Mouse (Mus musculus) intestine, embryonic 15.5 days (tissue): ENCODE results near the gene Olfr1269. TPM values are rescaled to one million over a fixed set of nuclear protein-coding genes. Genes with fewer than 3 reads are reported as not detected.

Source experiments
- ATAC-seq: fragments of 200-750 bp; cut with Nextera tagmentation; 2 replicates; pipeline ENCODE4 v1.8.0; 2017; ENCODE audit warnings: moderate TSS enrichment, moderate library complexity
- H3K27ac ChIP-seq: fragments of 300-500 bp; sonication (generic); 2 replicates; pipeline ENCODE4 v1.5.1; 2015; ENCODE audit warnings: mild to moderate bottlenecking, inconsistent platforms
- H3K27me3 ChIP-seq: fragments of 300-500 bp; sonication (generic); replicated peaks from 2 replicates; pipeline ENCODE4 v1.6.1; 2015; ENCODE audit warnings: inconsistent platforms
- H3K36me3 ChIP-seq: fragments of 300-500 bp; sonication (generic); 2 replicates; pipeline ENCODE4 v1.6.1; 2015; ENCODE audit warnings: inconsistent platforms
- H3K4me1 ChIP-seq: fragments of 300-500 bp; sonication (generic); replicated peaks from 2 replicates; pipeline ENCODE4 v1.6.1; 2015; ENCODE audit warnings: inconsistent platforms
- H3K4me2 ChIP-seq: fragments of 300-500 bp; sonication (generic); replicated peaks from 2 replicates; pipeline ENCODE4 v1.6.1; 2015; ENCODE audit warnings: mild to moderate bottlenecking, inconsistent platforms
- H3K4me3 ChIP-seq: fragments of 300-500 bp; sonication (generic); replicated peaks from 2 replicates; pipeline ENCODE4 v1.5.1; 2015; ENCODE audit warnings: inconsistent platforms
- H3K9ac ChIP-seq: fragments of 300-500 bp; sonication (generic); 2 replicates; pipeline ENCODE4 v1.6.1; 2015; ENCODE audit warnings: inconsistent platforms
- H3K9me3 ChIP-seq: fragments of 300-500 bp; sonication (generic); 2 replicates; pipeline ENCODE4 v1.6.1; 2016; ENCODE audit warnings: inconsistent platforms
- WGBS: fragments of 180-500 bp; shearing (Covaris S2); methylation state at CpG from one replicate; pipeline ENCODE4 v1.1.7; 2015; 5-methylcytosine and 5-hydroxymethylcytosine counted together
- polyA plus RNA-seq: library from polyadenylated mRNA; unstranded; fragments of >200 nt; fragmentation: Nextera tagmentation; extraction: Ambion mirVana; gene quantifications from 2 replicates; pipeline ENCODE4 v1.2.1, GENCODE M21; 2015

Gene Olfr1269
- not detected in 2 replicates for polyA plus RNA-seq

DNA sequence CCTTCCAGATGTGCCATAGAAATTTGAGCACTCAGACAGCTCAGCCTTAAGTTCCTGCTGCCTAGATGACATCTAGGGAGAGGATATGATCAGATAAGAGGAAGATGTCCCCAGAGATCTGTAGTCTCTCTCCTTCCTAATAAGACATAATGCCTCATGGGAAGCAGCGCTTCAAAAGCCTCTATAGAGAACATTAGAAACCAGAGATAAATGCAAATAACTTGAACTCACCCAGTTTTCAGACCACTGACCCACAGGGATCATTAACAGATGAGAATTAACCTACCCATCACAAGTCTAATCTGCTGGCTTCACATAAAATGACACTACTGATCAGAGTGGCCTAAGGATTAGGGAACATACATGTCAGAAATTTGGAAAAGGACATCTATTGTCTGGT is at the start of gene Olfr1269:
Olfr1269 (minus strand) TSS at position 101 of the 400 bp plus-strand sequence.
- WGBS, result 98% methylated on average over 1 of the region's 1 CpGs
- H3K4me2 ChIP-seq, result no peak within 1 kb of the TSS
- H3K27ac ChIP-seq, result no peak within 1 kb of the TSS
- H3K4me3 ChIP-seq, result no peak within 1 kb of the TSS
- H3K27me3 ChIP-seq, result no peaks in the 10 kb centered on the region
- ATAC-seq, result no peak
- no peaks in the 10 kb centered on the region for H3K9me3 ChIP-seq
- H3K4me1 ChIP-seq, result no peaks in the 10 kb centered on the region
- H3K9ac ChIP-seq, result no peak within 1 kb of the TSS
- no peaks in the 10 kb centered on the region for H3K36me3 ChIP-seq

DNA sequence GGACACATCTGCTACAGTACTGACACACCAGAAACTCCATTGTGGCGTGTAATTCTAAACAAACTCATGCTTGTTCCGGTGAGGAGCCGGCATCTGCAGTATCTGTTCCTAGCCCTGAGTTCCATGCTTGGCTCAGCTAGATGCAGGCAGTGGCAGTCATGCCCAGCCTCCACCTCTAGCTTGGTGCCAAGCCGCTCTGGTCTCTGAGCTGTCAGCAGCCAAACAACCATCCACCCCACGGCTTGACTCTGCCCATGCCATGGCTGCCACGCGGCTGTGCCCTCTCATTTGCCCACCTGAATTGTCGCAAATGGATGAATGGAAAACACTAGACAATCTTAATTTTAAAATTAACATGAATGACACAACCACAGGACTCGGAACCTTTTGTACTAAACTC is 32.7 kb upstream of the Olfr1269 start:
- H3K27ac ChIP-seq, result no peak overlapping the region
- no peaks in the 10 kb centered on the region for H3K36me3 ChIP-seq
- no peak overlapping the region for H3K9ac ChIP-seq
- H3K4me1 ChIP-seq, result no peaks in the 10 kb centered on the region
- WGBS, result 85% methylated on average over 9 of the region's 9 CpGs
- H3K27me3 ChIP-seq, result no peaks in the 10 kb centered on the region
- no peak overlapping the region for H3K4me2 ChIP-seq
- H3K9me3 ChIP-seq, result no peaks in the 10 kb centered on the region
- no peak for ATAC-seq
- no peak overlapping the region for H3K4me3 ChIP-seq

DNA sequence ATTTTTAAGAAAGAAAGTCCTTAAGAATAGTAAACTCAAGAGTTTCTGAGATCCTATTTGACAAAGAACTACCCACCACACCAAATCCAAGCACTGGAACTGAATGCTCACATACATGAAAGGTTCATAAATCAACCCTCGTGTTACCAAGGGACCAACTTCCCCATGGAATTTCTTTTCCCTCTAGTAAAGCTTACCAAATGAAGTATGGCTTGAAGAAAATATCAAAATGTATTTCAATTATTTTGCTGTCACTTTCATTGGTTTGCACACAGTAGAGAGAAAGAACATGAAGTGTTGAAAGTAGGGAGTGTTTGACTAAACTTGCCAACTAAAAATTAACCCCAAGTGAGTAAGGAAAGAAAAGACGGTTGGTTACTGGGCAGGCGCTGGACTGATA is 31.8 kb upstream of the Olfr1269 start, which contains the start of gene Olfr1270:
Olfr1270 (minus strand) TSS at position 101 of the 400 bp plus-strand sequence.
- ATAC-seq, result no peak
- Histone ChIP-seq H3K36me3 (no peaks in the 10 kb centered on the region), H3K27me3 (no peaks in the 10 kb centered on the region), H3K9ac (no peak within 1 kb of the TSS), H3K4me3 (no peak within 1 kb of the TSS), H3K9me3 (no peaks in the 10 kb centered on the region), H3K4me1 (no peaks in the 10 kb centered on the region), H3K27ac (no peak within 1 kb of the TSS), H3K4me2 (no peak within 1 kb of the TSS)
- WGBS, result 79% methylated on average over 3 of the region's 3 CpGs

DNA sequence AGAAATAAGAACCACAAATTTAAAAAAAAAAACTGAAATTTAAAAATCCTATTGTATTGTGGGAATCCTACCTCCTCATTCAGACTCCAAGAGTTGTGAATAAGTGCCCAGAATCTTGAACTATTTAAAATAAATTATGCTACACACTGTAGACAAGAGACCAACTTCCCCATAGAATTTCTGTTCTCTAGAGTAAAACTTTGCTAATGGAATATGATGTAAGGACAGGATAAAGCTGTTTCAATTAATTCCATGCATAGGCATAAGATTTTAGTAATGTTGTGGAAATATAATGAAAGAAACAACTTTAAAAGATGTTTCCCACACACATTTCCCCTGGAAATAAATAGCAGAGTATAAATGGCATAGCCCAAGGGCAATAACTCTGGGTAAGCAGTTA is 21.0 kb upstream of the Olfr1269 start, which contains the start of gene Olfr32:
Olfr32 (minus strand) TSS at position 101 of the 400 bp plus-strand sequence.
- no peak within 1 kb of the TSS for H3K27ac ChIP-seq
- H3K36me3 ChIP-seq, result no peaks in the 10 kb centered on the region
- H3K4me1 ChIP-seq, result no peaks in the 10 kb centered on the region
- no peak within 1 kb of the TSS for H3K9ac ChIP-seq
- H3K27me3 ChIP-seq, result no peaks in the 10 kb centered on the region
- ATAC-seq, result no peak
- H3K4me2 ChIP-seq, result no peak within 1 kb of the TSS
- H3K9me3 ChIP-seq, result no peaks in the 10 kb centered on the region
- H3K4me3 ChIP-seq, result no peak within 1 kb of the TSS

- 72% methylated on average over 2 of the region's 2 CpGs for WGBS
- no peak overlapping the region for H3K4me3 ChIP-seq
- H3K4me1 ChIP-seq, result no peaks in the 10 kb centered on the region
These were observed 51.1 kb downstream of the Olfr1269 start for GRCm38 (mm10) chr2:90070065-90070464.

More at GRCm38 (mm10) chr2:90070065-90070464, 51.1 kb downstream of the Olfr1269 start:
- H3K27me3 ChIP-seq, result no peaks in the 10 kb centered on the region
- no peak for ATAC-seq
- H3K9ac ChIP-seq, result no peak overlapping the region
- H3K36me3 ChIP-seq, result no peaks in the 10 kb centered on the region
- H3K27ac ChIP-seq, result no peak overlapping the region
- H3K9me3 ChIP-seq, result no peaks in the 10 kb centered on the region
- H3K4me2 ChIP-seq, result no peak overlapping the region

Other genes with a start within 250 kb of the Olfr1269 start
- 0.09 TPM in 1 of 2 replicates, not detected in the other for gene Olfr1257, start 243.0 kb downstream of the Olfr1269 start, polyA plus RNA-seq
- gene Olfr1258, start 194.1 kb downstream of the Olfr1269 start, polyA plus RNA-seq, result not detected in 2 replicates
- not detected in 2 replicates for gene Olfr1259, start 172.7 kb downstream of the Olfr1269 start, polyA plus RNA-seq
- not detected in 2 replicates for gene Olfr1260, start 147.1 kb downstream of the Olfr1269 start, polyA plus RNA-seq
- gene Olfr1261, start 130.2 kb downstream of the Olfr1269 start, polyA plus RNA-seq, result not detected in 2 replicates
- gene Olfr1262, start 121.3 kb downstream of the Olfr1269 start, polyA plus RNA-seq, result not detected in 2 replicates
- gene Olfr1263, start 109.3 kb downstream of the Olfr1269 start, polyA plus RNA-seq, result not detected in 2 replicates
- gene Olfr1264, start 95.8 kb downstream of the Olfr1269 start, polyA plus RNA-seq, result not detected in 2 replicates
- gene Olfr1265, start 86.1 kb downstream of the Olfr1269 start, polyA plus RNA-seq, result not detected in 2 replicates
- not detected in 2 replicates for gene Olfr140, start 57.8 kb downstream of the Olfr1269 start, polyA plus RNA-seq
- not detected in 2 replicates for gene Olfr32, start 20.9 kb upstream of the Olfr1269 start, polyA plus RNA-seq
- gene Olfr1270, start 31.7 kb upstream of the Olfr1269 start, polyA plus RNA-seq, result not detected in 2 replicates
- not detected in 2 replicates for gene Olfr1506, start 103.1 kb upstream of the Olfr1269 start, polyA plus RNA-seq
- gene Olfr142, start 136.2 kb upstream of the Olfr1269 start, polyA plus RNA-seq, result not detected in 2 replicates
- not detected in 2 replicates for gene Olfr1271, start 149.6 kb upstream of the Olfr1269 start, polyA plus RNA-seq
- gene Olfr1272, start 171.4 kb upstream of the Olfr1269 start, polyA plus RNA-seq, result not detected in 2 replicates
- not detected in 2 replicates for gene Gm13769, start 200.8 kb upstream of the Olfr1269 start, polyA plus RNA-seq